Mouse (Mus musculus): ENCODE results near the gene Denr.
A peak's percentile ranks its signal among the peaks of the same experiment; 100 is the strongest.

Gene Denr

GRCm38 (mm10) chr5:123906976-123907630, at the start of gene Denr:
Denr (plus strand) TSS chr5:123907175.
- DNase-seq (ENCODE audit: low read depth, low spot score), result peak; percentile 98

GRCm38 (mm10) chr5:123858798-123859197, 48.2 kb upstream of the Denr start:
- DNase-seq (ENCODE audit: low read depth, low spot score), result no peak

GRCm38 (mm10) chr5:123862374-123863350, 44.3 kb upstream of the Denr start:
- no peak for DNase-seq (ENCODE audit: low read depth, low spot score)

GRCm38 (mm10) chr5:123863934-123864333, 43.0 kb upstream of the Denr start:
- no peak for DNase-seq (ENCODE audit: low read depth, low spot score)

DNA sequence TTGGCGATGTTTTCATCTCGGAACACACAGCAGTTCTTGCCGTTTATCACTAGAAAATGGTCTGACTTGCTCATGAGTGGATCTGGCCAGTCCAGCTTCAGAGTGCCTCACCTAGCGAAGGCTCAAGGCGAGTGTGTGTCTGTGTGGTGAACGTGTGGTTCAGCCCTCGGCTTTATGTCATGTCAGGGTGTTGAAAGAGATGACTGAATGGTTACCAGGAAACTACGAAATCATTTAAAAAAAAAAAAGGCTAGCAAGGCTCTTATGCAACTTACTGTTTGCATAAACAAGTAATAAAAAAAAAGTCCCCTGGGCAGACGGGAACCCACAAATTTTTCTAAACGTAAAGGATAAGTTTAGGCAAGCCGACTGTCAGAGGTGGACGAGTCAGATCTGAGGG, 41.6 kb upstream of the Denr start, which contains the start of gene Hcar2:
Hcar2 (minus strand) TSS at position 135 of the 400 bp plus-strand sequence.
- DNase-seq (ENCODE audit: low read depth, low spot score), result no peak

- no peak for DNase-seq (ENCODE audit: low read depth, low spot score)
Observed at GRCm38 (mm10) chr5:123866457-123866856, 40.5 kb upstream of the Denr start.

- DNase-seq (ENCODE audit: low read depth, low spot score), result no peak
Observed at GRCm38 (mm10) chr5:123869615-123870014, 37.4 kb upstream of the Denr start.

DNA sequence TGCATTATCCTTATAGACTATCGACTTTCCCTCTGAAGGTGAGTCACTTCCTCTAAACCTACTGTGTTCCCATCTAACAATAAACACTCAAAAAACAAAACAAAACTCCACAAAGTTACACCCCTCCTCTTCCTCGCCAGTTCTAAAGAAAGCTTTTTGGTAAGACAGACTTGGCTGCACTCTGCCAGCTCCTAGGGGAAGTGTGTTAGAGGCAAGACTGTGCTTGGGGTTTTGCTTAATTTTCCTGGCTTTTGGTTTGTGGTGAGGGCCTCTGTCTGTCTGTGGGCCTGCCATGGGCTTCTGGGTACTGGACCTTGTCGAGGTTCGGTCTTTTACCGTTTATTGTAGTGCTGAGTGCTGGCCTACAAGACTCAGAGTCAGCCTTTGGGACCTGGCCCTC, 32.8 kb upstream of the Denr start:
- DNase-seq (ENCODE audit: low read depth, low spot score), result no peak

GRCm38 (mm10) chr5:123878056-123878455, 28.9 kb upstream of the Denr start:
- DNase-seq (ENCODE audit: low read depth, low spot score), result no peak

GRCm38 (mm10) chr5:123879928-123880327, 27.0 kb upstream of the Denr start, which contains the start of gene Hcar1:
Hcar1 (minus strand) TSS chr5:123880020.
- DNase-seq (ENCODE audit: low read depth, low spot score), result no peak

- DNase-seq (ENCODE audit: low read depth, low spot score), result no peak
Observed at GRCm38 (mm10) chr5:123880778-123881177, 26.2 kb upstream of the Denr start.

- no peak for DNase-seq (ENCODE audit: low read depth, low spot score)
Observed at GRCm38 (mm10) chr5:123883891-123884290, 23.1 kb upstream of the Denr start.

DNA sequence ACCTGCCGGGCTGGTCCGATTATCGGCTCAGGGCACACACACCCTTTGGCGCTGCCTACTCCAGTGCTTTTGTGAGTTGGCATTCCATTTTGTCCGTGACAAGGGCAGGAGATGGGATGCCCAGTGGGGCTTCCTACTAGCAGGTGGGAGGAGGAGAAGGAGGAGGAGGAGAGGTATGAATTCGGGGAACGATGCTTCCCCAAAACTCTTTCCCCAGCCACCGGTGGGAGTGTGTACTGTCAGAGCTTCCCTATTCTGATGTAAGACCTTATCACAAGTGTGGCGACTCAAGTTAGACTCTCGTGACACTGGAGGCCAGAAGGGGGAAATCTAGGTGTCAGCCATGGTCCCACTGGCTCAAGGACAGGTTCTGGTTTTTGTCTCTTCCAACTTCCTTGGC, 22.6 kb upstream of the Denr start:
- DNase-seq (ENCODE audit: low read depth, low spot score), result no peak

- DNase-seq (ENCODE audit: low read depth, low spot score), result no peak
Observed at GRCm38 (mm10) chr5:123886365-123886764, 20.6 kb upstream of the Denr start.

GRCm38 (mm10) chr5:123890312-123890711, 16.7 kb upstream of the Denr start:
- no peak for DNase-seq (ENCODE audit: low read depth, low spot score)

DNA sequence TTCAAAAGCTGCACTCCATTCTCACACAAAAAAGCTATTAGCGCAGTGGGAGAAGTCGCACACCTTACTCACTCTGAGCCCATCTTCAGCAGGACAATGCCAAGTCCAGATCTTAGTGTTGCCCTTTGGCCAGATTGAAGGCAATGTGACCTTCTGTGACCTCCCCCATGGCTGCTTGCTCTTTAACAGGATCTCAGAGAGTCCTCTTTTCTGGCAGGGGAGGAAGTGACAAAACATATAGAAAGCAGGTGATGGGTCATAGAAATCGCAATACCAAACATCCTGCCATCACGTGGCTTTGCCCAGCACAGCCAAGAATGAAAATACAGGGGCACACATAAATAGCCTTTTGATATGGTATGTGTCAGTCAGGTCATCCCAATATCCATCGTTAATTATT, 16.0 kb upstream of the Denr start:
- DNase-seq (ENCODE audit: low read depth, low spot score), result no peak

GRCm38 (mm10) chr5:123891669-123892068, 15.3 kb upstream of the Denr start:
- DNase-seq (ENCODE audit: low read depth, low spot score), result no peak

- no peak for DNase-seq (ENCODE audit: low read depth, low spot score)
Observed at GRCm38 (mm10) chr5:123893520-123893919, 13.5 kb upstream of the Denr start.

DNA sequence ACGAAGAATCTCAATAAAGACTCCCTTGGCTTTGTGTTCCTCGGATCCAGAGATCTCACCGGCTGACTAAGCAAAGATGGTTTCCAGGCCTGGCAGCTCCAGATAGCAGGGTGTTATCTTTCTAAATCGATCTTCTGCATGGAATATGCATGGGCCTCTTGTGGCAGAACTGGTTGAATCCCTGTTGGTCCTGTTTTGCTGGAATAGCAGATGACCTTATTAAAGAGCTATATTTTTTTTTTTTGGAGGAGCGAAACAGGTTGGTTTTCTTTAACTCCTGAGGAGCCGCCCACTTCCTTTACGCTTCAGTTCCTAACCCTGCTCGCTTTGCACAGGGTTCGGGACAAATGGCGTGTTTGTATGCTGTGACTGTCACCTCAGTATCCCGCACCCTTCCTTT, 10.6 kb upstream of the Denr start:
- no peak for DNase-seq (ENCODE audit: low read depth, low spot score)

- no peak for DNase-seq (ENCODE audit: low read depth, low spot score)
Observed at GRCm38 (mm10) chr5:123897352-123897751, 9.6 kb upstream of the Denr start.

- DNase-seq (ENCODE audit: low read depth, low spot score), result no peak
Observed at GRCm38 (mm10) chr5:123904059-123904672, 2.8 kb upstream of the Denr start.

All from embryo, embryonic 11.5 days (tissue).